Mouse (Mus musculus): ENCODE results near the gene Rnf181. TPM values are rescaled to one million over a fixed set of nuclear protein-coding genes. Genes with fewer than 3 reads are reported as not detected.

The Rnf181 gene
- polyA plus RNA-seq, 1 experiment from 2014 or later = 88.3 TPM

DNA sequence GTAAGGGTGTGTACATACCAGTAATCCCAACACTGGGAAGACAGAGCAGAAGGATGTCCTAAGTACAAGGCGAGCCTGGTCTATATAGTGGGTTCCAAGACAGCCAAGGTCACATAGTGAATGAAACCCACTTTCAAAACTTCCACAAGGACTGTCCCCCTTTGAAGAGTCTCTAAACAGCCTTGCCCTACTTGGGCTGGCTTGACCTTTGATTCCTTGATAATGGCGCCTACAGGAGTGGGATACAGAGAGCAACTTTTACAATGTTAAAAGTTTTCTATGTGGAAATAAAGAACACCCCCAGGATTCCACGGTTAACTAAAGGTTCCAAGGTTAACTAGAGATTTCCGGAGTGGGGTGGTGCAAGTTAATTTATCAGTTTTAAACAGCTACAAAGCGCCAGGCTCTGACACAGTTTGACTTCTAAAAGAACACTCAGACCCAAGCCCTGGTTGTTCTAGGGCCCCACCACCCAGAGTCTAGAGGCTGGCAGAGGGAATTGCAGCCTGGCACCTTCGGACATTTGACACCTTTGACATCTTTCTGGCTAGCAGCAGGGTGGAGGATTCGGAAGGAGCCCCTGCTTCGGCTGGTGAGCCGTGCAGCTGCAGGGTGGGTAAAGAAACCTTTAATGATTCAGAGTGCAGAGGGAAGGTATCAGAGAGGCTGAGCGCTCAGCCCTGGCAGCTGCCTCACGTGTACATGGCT is 6.7 kb downstream of the Rnf181 start:
- no peak overlapping the region for H3K4me2 ChIP-seq (ENCODE audit: low read length)
- H3K4me3 ChIP-seq (ENCODE audit: control insufficient read depth in 1 of 2, insufficient read depth in 1 of 2, low read depth in 1 of 2, low read length in 2 of 2) = no peak overlapping the region
- peaks cover 35% of the 10 kb centered on the region for H3K36me3 ChIP-seq (ENCODE audit: control insufficient read depth, insufficient read depth, low read length)
- WGBS = 81% methylated on average over 11 of the region's 11 CpGs
- no peak for ATAC-seq (ENCODE audit: insufficient number of reproducible peaks, insufficient read depth, low FRiP score, low read depth)
- no peak overlapping the region for H3K27ac ChIP-seq (replicated peaks in 1 of 2; ENCODE audit: control insufficient read depth in 1 of 2, insufficient read depth in 1 of 2, low read depth in 2 of 2, low read length in 2 of 2)
- no peak overlapping the region for H3K9ac ChIP-seq (ENCODE audit: low read length)
- H3K9me3 ChIP-seq (ENCODE audit: control insufficient read depth, low read length) = no peaks in the 10 kb centered on the region
- no peaks in the 10 kb centered on the region for H3K27me3 ChIP-seq (ENCODE audit: control insufficient read depth, insufficient read depth, low read length)
- peaks cover 18 to 30% of the 10 kb centered on the region in 2 experiments for H3K4me1 ChIP-seq (ENCODE audit: control insufficient read depth in 2 of 2, insufficient read depth in 2 of 2, low read length in 2 of 2)

DNA sequence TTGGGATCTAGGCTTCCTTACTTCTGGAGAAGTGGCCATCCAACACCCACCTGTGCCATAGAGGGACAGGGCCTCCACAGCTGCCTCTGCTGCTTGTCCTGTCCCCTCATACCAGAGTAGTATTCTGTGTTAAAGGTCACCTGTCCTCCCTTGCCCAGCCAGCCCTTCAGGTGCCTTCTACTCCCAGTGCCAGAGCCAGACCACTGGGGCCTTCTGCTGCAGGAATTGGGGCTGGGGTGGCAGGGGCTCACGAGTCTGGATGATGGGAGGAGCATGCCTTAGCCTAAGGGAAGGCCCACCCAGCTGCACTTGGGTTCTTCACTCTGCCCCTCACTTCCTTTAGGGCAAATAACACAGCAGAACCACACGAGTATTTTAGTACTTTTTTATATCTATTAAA is 7.4 kb downstream of the Rnf181 start:
- peaks cover 20 to 35% of the 10 kb centered on the region in 2 experiments for H3K4me1 ChIP-seq (ENCODE audit: control insufficient read depth in 2 of 2, insufficient read depth in 2 of 2, low read length in 2 of 2)
- no peaks in the 10 kb centered on the region for H3K9me3 ChIP-seq (ENCODE audit: control insufficient read depth, low read length)
- H3K4me2 ChIP-seq (ENCODE audit: low read length) = no peak overlapping the region
- H3K4me3 ChIP-seq (ENCODE audit: control insufficient read depth in 1 of 2, insufficient read depth in 1 of 2, low read depth in 1 of 2, low read length in 2 of 2) = no peak overlapping the region
- H3K9ac ChIP-seq (ENCODE audit: low read length) = no peak overlapping the region
- H3K36me3 ChIP-seq (ENCODE audit: control insufficient read depth, insufficient read depth, low read length) = peaks cover 35% of the 10 kb centered on the region
- ATAC-seq (ENCODE audit: insufficient number of reproducible peaks, insufficient read depth, low FRiP score, low read depth) = no peak
- WGBS = 65% methylated on average over 2 of the region's 2 CpGs
- H3K27me3 ChIP-seq (ENCODE audit: control insufficient read depth, insufficient read depth, low read length) = no peaks in the 10 kb centered on the region
- H3K27ac ChIP-seq (replicated peaks in 1 of 2; ENCODE audit: control insufficient read depth in 1 of 2, insufficient read depth in 1 of 2, low read depth in 2 of 2, low read length in 2 of 2) = no peak overlapping the region

DNA sequence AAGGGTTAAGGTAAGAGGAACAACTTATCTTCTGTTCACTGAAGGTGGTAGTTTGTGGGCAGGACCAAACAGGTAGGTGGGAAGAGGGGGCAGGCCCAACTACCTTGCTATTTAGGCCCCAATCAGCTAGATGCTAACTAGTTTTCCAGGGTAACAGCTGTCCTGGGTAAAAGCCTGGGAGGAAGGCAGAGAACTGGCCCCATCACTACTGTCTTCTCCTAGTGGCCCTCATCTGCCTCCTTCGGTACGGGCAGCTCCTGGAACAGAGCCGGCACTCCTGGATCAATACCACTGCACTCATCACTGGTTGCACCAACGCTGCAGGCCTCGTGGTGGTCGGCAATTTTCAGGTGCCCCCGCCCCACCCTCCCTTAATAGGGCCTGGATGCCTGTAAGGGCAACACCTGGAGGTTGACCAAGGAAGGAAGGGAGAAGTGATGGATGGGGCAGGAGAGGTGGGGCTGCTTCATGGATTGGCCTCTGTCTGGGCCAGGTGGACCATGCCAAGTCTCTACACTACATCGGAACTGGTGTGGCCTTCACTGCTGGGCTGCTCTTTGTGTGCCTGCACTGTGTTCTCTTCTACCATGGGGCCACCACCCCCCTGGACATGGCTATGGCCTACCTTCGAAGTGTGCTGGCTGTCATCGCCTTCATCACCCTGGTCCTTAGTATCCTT is 8.5 kb downstream of the Rnf181 start:
- Histone ChIP-seq H3K9me3 (ENCODE audit: control insufficient read depth, low read length) (no peaks in the 10 kb centered on the region), H3K4me2 (ENCODE audit: low read length) (no peak overlapping the region), H3K27ac (replicated peaks in 1 of 2; ENCODE audit: control insufficient read depth in 1 of 2, insufficient read depth in 1 of 2, low read depth in 2 of 2, low read length in 2 of 2) (no peak overlapping the region), H3K36me3 (ENCODE audit: control insufficient read depth, insufficient read depth, low read length) (peaks cover 35% of the 10 kb centered on the region), H3K27me3 (ENCODE audit: control insufficient read depth, insufficient read depth, low read length) (no peaks in the 10 kb centered on the region), H3K9ac (ENCODE audit: low read length) (no peak overlapping the region), H3K4me1 (ENCODE audit: control insufficient read depth in 2 of 2, insufficient read depth in 2 of 2, low read length in 2 of 2) (peaks cover 20 to 36% of the 10 kb centered on the region in 2 experiments), H3K4me3 (ENCODE audit: control insufficient read depth in 1 of 2, insufficient read depth in 1 of 2, low read depth in 1 of 2, low read length in 2 of 2) (no peak overlapping the region)
- no peak for ATAC-seq (ENCODE audit: insufficient number of reproducible peaks, insufficient read depth, low FRiP score, low read depth)
- 85% methylated on average over 10 of the region's 10 CpGs for WGBS

DNA sequence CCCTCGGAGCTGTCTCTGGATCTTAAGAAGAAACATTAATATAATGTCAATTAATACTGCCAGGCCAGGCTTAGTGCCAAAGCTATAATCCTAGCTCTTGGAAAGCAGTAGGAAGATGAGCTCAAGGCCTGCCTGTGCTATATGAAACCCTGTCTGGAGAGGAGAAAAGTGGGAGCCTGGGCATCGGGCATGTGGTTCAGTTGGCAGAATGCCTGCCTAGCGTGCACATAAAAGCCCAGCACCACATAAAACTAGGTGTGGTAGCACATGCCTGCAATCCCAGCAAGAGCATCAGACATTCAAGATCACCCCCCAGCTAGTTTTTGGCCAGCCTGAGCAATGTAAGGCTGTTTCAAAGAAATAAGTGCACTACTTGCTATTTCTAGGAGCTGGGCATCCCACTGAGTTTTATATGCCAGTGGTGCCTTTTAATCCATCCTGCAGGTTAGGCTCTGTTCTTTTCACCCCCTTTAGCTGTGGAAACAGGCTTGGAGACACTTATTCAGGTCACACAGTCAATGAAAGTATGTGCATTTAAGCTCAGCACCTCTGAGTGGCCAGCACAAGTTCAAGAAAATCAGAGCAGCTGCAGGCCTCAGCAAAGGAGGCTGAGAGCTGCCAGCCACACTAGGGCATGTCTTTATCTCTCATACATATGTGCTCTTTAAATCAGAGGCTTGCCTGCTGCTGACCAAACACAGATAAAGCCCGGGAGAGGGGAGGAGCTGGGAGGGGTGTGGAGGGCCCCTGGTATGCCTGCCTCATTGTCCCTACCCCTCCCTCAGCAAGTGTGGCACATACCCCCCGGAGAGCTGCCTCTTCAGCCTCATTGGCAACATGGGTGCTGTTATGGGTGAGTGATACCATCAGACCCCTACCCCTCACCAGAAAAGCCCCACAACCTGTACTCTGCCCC is 9.3 kb downstream of the Rnf181 start:
- ATAC-seq (ENCODE audit: insufficient number of reproducible peaks, insufficient read depth, low FRiP score, low read depth) = no peak
- Histone ChIP-seq H3K4me3 (ENCODE audit: control insufficient read depth in 1 of 2, insufficient read depth in 1 of 2, low read depth in 1 of 2, low read length in 2 of 2) (no peak overlapping the region), H3K4me1 (ENCODE audit: control insufficient read depth in 2 of 2, insufficient read depth in 2 of 2, low read length in 2 of 2) (peaks cover 21 to 40% of the 10 kb centered on the region in 2 experiments), H3K9me3 (ENCODE audit: control insufficient read depth, low read length) (no peaks in the 10 kb centered on the region), H3K36me3 (ENCODE audit: control insufficient read depth, insufficient read depth, low read length) (peaks cover 35% of the 10 kb centered on the region), H3K27me3 (ENCODE audit: control insufficient read depth, insufficient read depth, low read length) (no peaks in the 10 kb centered on the region), H3K4me2 (ENCODE audit: low read length) (no peak overlapping the region), H3K9ac (ENCODE audit: low read length) (no peak overlapping the region), H3K27ac (replicated peaks in 1 of 2; ENCODE audit: control insufficient read depth in 1 of 2, insufficient read depth in 1 of 2, low read depth in 2 of 2, low read length in 2 of 2) (no peak overlapping the region)
- WGBS = 56% methylated on average over 5 of the region's 5 CpGs

DNA sequence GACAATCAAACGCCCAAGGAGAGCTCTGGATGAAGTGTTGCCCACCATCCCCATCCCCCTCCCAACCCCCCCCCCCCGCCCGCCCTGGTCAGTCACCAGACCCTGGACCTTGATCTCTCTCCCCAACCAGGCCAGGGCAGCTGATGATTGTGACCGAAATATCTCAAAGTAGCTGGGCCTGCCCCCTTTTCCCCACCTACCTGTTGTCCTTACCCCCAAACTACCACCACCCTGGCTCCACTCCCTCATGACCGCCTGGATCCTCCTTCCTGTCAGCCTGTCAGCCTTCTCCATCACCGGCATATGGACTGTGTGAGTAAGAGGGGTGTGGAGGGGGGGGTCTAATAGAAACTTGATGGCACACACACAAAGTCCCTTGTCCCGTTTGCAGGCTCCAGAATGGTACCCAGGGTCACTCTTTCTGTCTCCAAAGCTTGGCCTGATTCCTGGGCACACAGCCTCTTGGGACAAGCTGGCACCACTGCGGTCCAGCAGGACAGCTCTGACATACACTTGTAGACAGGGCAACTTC is 10.7 kb downstream of the Rnf181 start:
- ATAC-seq (ENCODE audit: insufficient number of reproducible peaks, insufficient read depth, low FRiP score, low read depth) = no peak
- 35% methylated on average over 6 of the region's 8 CpGs for WGBS
- peak overlapping the region in 1 of 2 experiments; percentile 42; a peak in 1 of 4 replicates for H3K27ac ChIP-seq (replicated peaks in 1 of 2; ENCODE audit: control insufficient read depth in 1 of 2, insufficient read depth in 1 of 2, low read depth in 2 of 2, low read length in 2 of 2)
- peak overlapping the region; percentile 69 to 72 for H3K4me3 ChIP-seq (ENCODE audit: control insufficient read depth in 1 of 2, insufficient read depth in 1 of 2, low read depth in 1 of 2, low read length in 2 of 2)
- peaks cover 16 to 43% of the 10 kb centered on the region in 2 experiments for H3K4me1 ChIP-seq (ENCODE audit: control insufficient read depth in 2 of 2, insufficient read depth in 2 of 2, low read length in 2 of 2)
- peaks cover 38% of the 10 kb centered on the region for H3K36me3 ChIP-seq (ENCODE audit: control insufficient read depth, insufficient read depth, low read length)
- no peaks in the 10 kb centered on the region for H3K27me3 ChIP-seq (ENCODE audit: control insufficient read depth, insufficient read depth, low read length)
- H3K4me2 ChIP-seq (ENCODE audit: low read length) = peak overlapping the region; percentile 94
- H3K9me3 ChIP-seq (ENCODE audit: control insufficient read depth, low read length) = no peaks in the 10 kb centered on the region
- H3K9ac ChIP-seq (ENCODE audit: low read length) = peak overlapping the region; percentile 82

DNA sequence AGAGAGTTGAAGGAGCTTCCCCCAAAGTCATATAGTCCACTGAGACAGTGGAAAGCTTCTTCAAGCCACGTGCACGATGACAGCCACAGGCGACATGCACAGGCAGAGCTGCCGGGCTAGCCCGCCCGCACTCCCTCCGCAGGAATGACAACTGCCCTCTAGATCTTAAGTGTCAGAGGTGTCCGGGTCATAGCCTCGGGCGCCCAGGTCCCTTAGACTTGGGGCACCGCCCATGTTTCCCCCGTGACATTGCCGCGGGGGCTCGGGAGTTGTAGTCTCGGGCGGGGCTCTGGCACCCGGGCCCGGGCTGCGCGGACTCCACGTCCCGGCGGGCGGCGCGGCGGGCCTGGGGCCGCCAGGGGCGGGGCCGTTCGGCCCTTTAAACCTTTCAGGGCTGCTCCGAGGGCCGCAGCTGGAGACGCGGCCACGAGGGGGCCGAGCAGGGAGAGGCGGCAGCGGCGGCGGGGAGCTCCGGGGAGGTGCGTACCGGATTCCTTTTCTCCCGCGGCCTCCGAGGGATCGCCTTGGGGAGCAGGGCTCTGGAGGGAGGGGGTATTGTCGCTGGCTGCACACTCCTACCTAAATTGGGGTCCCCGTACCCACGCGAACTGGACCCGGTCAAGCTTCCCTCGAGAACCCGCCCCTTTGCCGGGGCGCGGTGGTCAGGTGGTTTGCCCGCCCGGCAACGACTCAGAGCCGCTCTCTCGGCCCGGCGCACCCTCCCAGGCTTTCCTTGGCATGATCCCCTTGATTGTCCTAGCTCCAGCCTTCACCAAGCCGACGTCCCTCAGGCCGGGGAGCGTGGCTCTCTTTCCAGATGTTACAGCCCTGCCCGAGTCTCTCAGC is 11.5 kb downstream of the Rnf181 start, which contains the start of gene Tmem150a:
Tmem150a (plus strand) TSS at position 382 of the 846 bp plus-strand sequence.
- Histone ChIP-seq H3K9me3 (ENCODE audit: control insufficient read depth, low read length) (no peaks in the 10 kb centered on the region), H3K4me2 (ENCODE audit: low read length) (peak within 1 kb of the TSS; percentile 94), H3K27me3 (ENCODE audit: control insufficient read depth, insufficient read depth, low read length) (no peaks in the 10 kb centered on the region), H3K4me1 (ENCODE audit: control insufficient read depth in 2 of 2, insufficient read depth in 2 of 2, low read length in 2 of 2) (peaks cover 8 to 38% of the 10 kb centered on the region in 2 experiments), H3K27ac (replicated peaks in 1 of 2; ENCODE audit: control insufficient read depth in 1 of 2, insufficient read depth in 1 of 2, low read depth in 2 of 2, low read length in 2 of 2) (peak within 1 kb of the TSS; percentile 23 to 42), H3K36me3 (ENCODE audit: control insufficient read depth, insufficient read depth, low read length) (peaks cover 41% of the 10 kb centered on the region), H3K9ac (ENCODE audit: low read length) (peak within 1 kb of the TSS; percentile 82), H3K4me3 (ENCODE audit: control insufficient read depth in 1 of 2, insufficient read depth in 1 of 2, low read depth in 1 of 2, low read length in 2 of 2) (peak within 1 kb of the TSS; percentile 69 to 72)
- under 1% methylated on average over 69 of the region's 71 CpGs for WGBS
- peak; percentile 91 for ATAC-seq (ENCODE audit: insufficient number of reproducible peaks, insufficient read depth, low FRiP score, low read depth)
